Mouse (Mus musculus) ES-Bruce4 (cell line): Measurements from ENCODE around the gene Elavl2. TPM values are rescaled to one million over a fixed set of nuclear protein-coding genes. Genes with fewer than 3 reads are reported as not detected.

Experiments
- H3K27ac ChIP-seq: 2 replicates; pipeline ENCODE4 v1.5.1; 2012; ENCODE audit warnings: low read length, inconsistent platforms; ENCODE audit not compliant: insufficient read depth
- H3K27me3 ChIP-seq: 2 replicates; pipeline ENCODE4 v1.6.1; 2012; ENCODE audit warnings: mild to moderate bottlenecking, low read length, inconsistent platforms; ENCODE audit not compliant: control insufficient read depth, poor library complexity, insufficient read depth, severe bottlenecking
- H3K36me3 ChIP-seq: 2 replicates; pipeline ENCODE4 v1.6.1; 2012; ENCODE audit warnings: inconsistent platforms, mild to moderate bottlenecking, low read length, moderate library complexity; ENCODE audit not compliant: control insufficient read depth, poor library complexity, insufficient read depth, severe bottlenecking
- H3K4me1 ChIP-seq: one replicate; pipeline ENCODE4 v1.8.1; 2011; ENCODE audit warnings: low read length; ENCODE audit not compliant: control insufficient read depth, insufficient read depth
- H3K4me3 ChIP-seq: 2 replicates; pipeline ENCODE4 v1.5.1; 2011; ENCODE audit warnings: low read depth, mild to moderate bottlenecking, low read length
- H3K9ac ChIP-seq: 2 replicates; pipeline ENCODE4 v1.6.1; 2012; ENCODE audit warnings: low read depth, mild to moderate bottlenecking, inconsistent platforms; ENCODE audit not compliant: poor library complexity, severe bottlenecking
- H3K9me3 ChIP-seq: replicated peaks from 2 replicates; pipeline ENCODE4 v1.6.1; 2012; ENCODE audit warnings: mild to moderate bottlenecking, low read length, inconsistent platforms; ENCODE audit not compliant: control insufficient read depth, poor library complexity, insufficient read depth, severe bottlenecking
- CTCF ChIP-seq: IDR thresholded peaks from one replicate; pipeline ENCODE4 v1.8.1; 2011; ENCODE audit warnings: low read depth, low read length
- EP300 ChIP-seq: IDR thresholded peaks from 2 replicates; pipeline ENCODE4 v1.6.1; 2011; ENCODE audit warnings: low read depth, low read length; ENCODE audit not compliant: insufficient read depth
- POLR2A ChIP-seq: IDR thresholded peaks from one replicate; pipeline ENCODE4 v1.8.1; 2011; ENCODE audit warnings: low read length; ENCODE audit not compliant: insufficient read depth
- polyA plus RNA-seq: library from polyadenylated mRNA; stranded (reverse); fragments of >200 nt; gene quantifications from 2 replicates; pipeline ENCODE4 v1.2.4, GENCODE M21; 2011; ENCODE audit warnings: low read depth; ENCODE audit not compliant: missing spikeins, insufficient read depth, insufficient read length

The Elavl2 gene
- polyA plus RNA-seq, 1 experiment = 35.7 TPM

DNA sequence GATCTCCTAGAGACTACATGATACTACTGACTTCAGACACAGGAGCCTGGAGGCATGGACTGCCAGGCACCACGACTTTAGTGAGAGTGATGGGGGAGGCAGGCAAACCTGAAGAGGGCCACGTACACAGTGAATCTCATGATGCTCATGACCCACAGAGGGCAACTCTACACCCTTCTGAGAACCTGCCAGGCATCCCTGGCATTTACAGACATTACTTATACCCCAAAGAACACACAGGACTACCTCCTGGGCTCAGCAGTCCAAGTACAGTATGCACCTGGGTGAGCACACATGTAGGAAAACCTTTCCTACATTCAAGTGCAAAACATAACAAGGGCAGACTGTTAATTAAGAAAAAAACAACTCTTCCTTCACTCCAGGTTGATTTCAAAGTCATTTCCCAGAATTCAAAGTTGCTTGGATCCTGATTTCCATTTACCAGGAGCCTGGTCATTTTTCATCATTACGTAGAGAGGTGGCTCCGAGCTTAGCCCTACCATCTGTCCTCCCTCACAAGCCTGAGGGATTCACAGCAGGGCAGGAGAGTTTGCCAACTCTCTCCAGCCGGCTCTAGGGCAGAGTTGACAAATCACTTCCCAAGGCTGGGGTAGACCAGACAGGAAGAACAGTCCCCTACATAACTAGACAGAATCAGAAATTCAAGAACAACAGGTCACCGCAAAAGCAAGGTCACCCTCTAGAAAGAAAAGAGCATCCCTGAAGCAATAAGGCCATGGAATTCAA, 161.7 kb downstream of the Elavl2 start:
- no peaks in the 10 kb centered on the region for H3K27me3 ChIP-seq
- no peaks in the 10 kb centered on the region for H3K4me1 ChIP-seq
- H3K9ac ChIP-seq = no peak overlapping the region
- no peak for TF ChIP-seq POLR2A
- H3K27ac ChIP-seq = no peak overlapping the region
- H3K4me3 ChIP-seq = no peak overlapping the region
- H3K36me3 ChIP-seq = no peaks in the 10 kb centered on the region
- H3K9me3 ChIP-seq = no peaks in the 10 kb centered on the region

DNA sequence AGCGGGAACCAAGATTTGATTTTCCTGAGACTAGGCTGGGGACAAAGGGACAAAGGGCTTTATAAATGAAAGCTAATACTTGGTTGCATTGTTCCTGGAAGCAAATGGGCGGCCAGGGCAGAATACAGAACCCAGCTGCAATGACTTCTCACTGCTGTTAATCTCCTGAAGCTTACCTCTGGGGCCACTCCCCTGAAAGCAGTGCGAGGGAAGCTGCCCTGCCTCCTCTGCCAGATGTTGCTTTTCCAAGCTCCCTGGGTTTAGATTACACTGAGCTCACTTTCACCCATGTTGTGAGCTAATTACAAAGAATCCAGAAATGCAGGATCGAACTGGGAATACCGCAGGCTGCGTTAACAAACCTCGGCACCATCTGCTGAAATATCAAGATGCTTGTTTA, 163.6 kb downstream of the Elavl2 start:
- TF ChIP-seq EP300 (no peak), CTCF (no peak), POLR2A (no peak)
- H3K4me3 ChIP-seq = no peak overlapping the region
- no peak overlapping the region for H3K9ac ChIP-seq
- H3K4me1 ChIP-seq = no peaks in the 10 kb centered on the region
- peaks cover under 1% of the 10 kb centered on the region; the same call in 1 of the 2 replicates for H3K36me3 ChIP-seq
- H3K27ac ChIP-seq = no peak overlapping the region
- no peaks in the 10 kb centered on the region for H3K27me3 ChIP-seq
- H3K9me3 ChIP-seq = no peaks in the 10 kb centered on the region

DNA sequence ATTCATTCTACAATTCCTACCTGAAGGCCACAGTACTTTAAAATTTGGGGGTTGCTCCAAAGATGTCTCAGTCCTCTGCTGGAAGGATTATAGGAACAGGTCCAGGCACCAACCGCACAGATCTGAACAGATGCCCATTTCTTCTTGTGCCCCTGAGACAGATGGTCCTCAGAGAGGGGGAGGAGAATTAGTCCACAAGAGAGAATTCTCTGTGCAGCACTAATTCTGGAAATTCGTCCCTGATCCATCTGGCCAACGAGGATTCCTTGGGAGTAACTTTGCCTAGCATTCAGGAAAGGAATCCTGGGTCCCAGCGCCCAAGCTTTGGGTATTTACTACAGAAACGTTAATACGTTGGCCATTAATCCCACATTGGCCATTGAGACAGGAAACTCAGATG, 165.6 kb downstream of the Elavl2 start:
- no peak overlapping the region for H3K9ac ChIP-seq
- TF ChIP-seq EP300 (no peak), CTCF (no peak), POLR2A (no peak)
- H3K27ac ChIP-seq = no peak overlapping the region
- no peaks in the 10 kb centered on the region for H3K27me3 ChIP-seq
- H3K4me3 ChIP-seq = no peak overlapping the region
- H3K4me1 ChIP-seq = no peaks in the 10 kb centered on the region
- peaks cover 2% of the 10 kb centered on the region; the same call in 1 of the 2 replicates for H3K36me3 ChIP-seq
- H3K9me3 ChIP-seq = no peaks in the 10 kb centered on the region

GRCm38 (mm10) chr4:91233599-91233998, 167.0 kb downstream of the Elavl2 start:
- no peak overlapping the region for H3K27ac ChIP-seq
- no peaks in the 10 kb centered on the region for H3K27me3 ChIP-seq
- no peaks in the 10 kb centered on the region for H3K4me1 ChIP-seq
- no peak for TF ChIP-seq CTCF
- no peaks in the 10 kb centered on the region for H3K9me3 ChIP-seq
- H3K4me3 ChIP-seq = no peak overlapping the region
- H3K9ac ChIP-seq = no peak overlapping the region
- H3K36me3 ChIP-seq = peaks cover 2% of the 10 kb centered on the region; the same call in 1 of the 2 replicates

DNA sequence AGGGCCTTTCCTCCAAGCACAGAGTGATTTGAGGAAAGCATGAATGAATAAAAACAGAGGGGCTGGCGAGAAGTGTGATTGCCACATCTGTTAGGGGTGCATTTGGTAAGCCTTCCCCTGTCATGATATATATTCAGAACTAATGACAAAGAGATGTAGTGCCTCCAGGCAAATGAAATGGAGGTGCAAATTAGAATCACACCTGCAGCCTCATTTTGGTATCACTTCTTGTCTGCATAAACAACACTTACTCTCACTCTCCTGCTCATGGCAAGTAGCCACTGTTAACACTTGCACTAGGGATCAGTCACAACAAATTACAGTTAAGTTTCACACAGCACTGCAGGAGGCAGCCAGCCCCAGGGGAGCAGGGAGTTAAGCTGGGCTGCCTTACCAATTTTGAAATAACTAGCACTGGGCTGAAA, 170.1 kb downstream of the Elavl2 start:
- no peak overlapping the region for H3K27ac ChIP-seq
- no peaks in the 10 kb centered on the region for H3K9me3 ChIP-seq
- peaks cover 6% of the 10 kb centered on the region; the same call in 1 of the 2 replicates for H3K36me3 ChIP-seq
- TF ChIP-seq EP300 (no peak), POLR2A (no peak), CTCF (no peak)
- no peak overlapping the region for H3K9ac ChIP-seq
- no peaks in the 10 kb centered on the region for H3K4me1 ChIP-seq
- no peaks in the 10 kb centered on the region for H3K27me3 ChIP-seq
- H3K4me3 ChIP-seq = no peak overlapping the region

DNA sequence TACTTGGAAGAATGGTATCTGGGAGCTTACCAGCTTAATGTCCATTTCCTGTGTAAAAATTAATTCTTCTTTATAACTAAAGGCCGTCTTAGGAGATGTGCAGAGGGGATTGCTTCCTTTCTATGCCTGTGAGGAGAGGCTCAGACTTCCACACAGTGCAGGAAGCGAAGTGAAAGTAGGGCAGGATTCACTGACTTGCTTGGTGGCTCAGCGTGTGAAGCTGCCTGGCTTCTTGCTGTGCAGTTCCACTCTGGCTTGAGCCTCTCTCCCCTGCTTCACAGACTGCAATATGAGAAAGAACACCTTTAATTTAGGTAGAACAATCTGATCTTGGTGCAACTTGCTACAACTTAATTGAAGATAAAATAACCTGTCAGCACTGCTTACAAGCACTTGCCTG, 172.2 kb downstream of the Elavl2 start:
- Histone ChIP-seq H3K27me3 (no peaks in the 10 kb centered on the region), H3K4me3 (no peak overlapping the region), H3K9me3 (no peaks in the 10 kb centered on the region), H3K4me1 (no peaks in the 10 kb centered on the region), H3K27ac (no peak overlapping the region), H3K36me3 (peaks cover 6% of the 10 kb centered on the region; the same call in 1 of the 2 replicates), H3K9ac (no peak overlapping the region)
- TF ChIP-seq CTCF = no peak
- TF ChIP-seq EP300 = no peak
- TF ChIP-seq POLR2A = no peak
